Mouse (Mus musculus) liver, embryonic 14.5 days (tissue): ENCODE measurements around the gene Adra1b.

Experiments used
- CTCF ChIP-seq: IDR thresholded peaks from 2 replicates; pipeline ENCODE4 v1.5.1; 2016; ENCODE audit warnings: antibody characterized with exemption, low read depth, control low read depth
- EP300 ChIP-seq: IDR thresholded peaks from 2 replicates; pipeline ENCODE4 v1.6.1; 2016; ENCODE audit warnings: antibody characterized with exemption, low read depth

- TF ChIP-seq CTCF (no peak), EP300 (no peak)
Observed at GRCm38 (mm10) chr11:43887597-43887996, 13.4 kb downstream of the Adra1b start.
